Mouse (Mus musculus) layer of hippocampus, postnatal 14 days (tissue): ENCODE measurements at regions not wholly inside any gene's neighbourhood (a gene's known extent, or its start where the extent isn't known, plus 50 kb on each side); places are given as distances from the start of the nearest gene placed in this dataset.
A peak's percentile ranks its signal among the peaks of the same experiment; 100 is the strongest.

Source experiments
- DNase-seq, 2 experiments: peaks; one replicate each; pipeline ENCODE4 v3.0.0; 2021 to 2022; ENCODE audit warnings: low spot score in 2 of 2, mixed read lengths in 1 of 2

DNA sequence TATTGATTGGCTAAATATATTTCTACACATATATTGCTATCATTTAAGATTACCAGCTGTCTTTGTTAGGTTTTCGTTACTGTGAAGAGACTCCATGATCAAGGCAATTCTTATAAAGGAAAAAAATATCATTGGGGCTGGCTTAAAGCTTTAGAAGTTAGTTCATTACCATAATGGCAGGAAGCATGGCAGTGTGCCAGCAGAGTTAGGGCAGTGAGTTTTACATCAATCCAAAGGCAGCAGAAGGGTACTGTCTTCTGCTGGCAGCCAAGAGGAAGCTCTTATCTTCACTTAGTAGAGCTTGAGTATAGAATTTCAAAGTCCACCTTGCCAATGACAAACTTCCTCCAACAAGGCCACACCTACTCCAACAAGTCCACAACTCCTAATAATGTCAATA lies 1744.6 kb upstream of the Adgrl3 start:
- DNase-seq = no peak

DNA sequence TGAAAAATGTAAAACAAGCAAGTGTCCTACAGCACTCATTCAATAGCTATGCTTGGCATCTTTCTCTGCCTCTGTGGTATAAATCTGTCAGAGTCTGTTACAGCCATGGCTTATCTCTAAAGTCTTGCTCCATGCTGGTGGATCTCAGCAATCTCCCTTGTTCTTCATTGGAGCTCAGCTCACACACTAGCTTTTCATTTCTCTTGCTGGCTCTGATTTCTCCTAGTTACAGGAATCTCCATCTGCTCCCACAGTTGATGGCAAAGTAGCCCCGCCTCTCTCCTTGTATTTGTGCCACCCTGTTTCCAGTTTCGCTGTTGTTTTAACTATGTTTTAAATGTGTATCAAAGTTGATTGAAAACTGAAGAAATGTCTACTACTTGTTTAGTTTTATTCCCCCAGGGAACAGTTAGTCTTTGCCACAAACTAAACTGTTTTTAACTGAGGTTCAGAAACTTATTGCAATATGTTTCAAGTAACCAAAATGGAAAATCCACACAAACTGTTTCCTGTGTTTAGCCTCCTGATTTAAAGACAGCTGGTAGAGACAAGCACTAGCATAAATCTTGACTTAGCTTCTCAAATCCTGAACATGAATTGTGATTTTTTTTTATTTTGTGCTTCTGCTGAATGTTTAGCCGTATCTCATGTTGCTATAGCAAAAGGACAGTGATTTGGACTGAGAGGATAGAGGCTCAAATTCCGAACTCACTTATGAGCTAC lies 1719.8 kb upstream of the Adgrl3 start:
- peak in 1 of 2 experiments; percentile 16 for DNase-seq

DNA sequence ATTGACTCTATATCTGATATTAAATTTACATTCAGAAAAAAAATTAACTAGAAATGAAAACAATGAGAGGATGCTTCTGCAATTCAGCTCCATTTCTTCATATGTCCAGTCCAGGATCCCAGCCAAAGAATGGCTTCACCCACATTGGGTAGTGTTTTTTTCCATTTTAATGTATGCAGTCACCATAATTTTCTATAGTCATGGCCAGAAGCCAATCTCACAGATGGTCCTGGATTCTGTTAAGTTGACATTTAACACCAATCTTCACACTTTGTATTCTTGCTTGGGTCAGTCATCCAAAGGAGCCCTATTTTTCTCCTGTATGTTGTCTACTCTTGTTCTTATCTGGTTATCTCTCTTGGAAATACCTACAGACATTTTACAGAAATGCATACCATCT lies 1713.8 kb upstream of the Adgrl3 start:
- no peak for DNase-seq
